ENCODE assay signal across 8 mouse cellular contexts in genomic region chr5:129725774-129726392, GRCm38 (mm10). TPM values are rescaled to one million over a fixed set of nuclear protein-coding genes. Genes with fewer than 3 reads are reported as not detected.
DNase-seq lines count a peak whose midpoint lies in the region; ATAC-seq and TF ChIP-seq lines count a peak whose summit lies in the region.

No protein-coding gene starts in this region.

- peak overlapping the region; percentile 82 for H3K4me3 ChIP-seq in heart, adult 2 months
- H3K4me3 ChIP-seq in heart, embryonic 11.5 days (ENCODE audit: low read depth, low read length) = peak overlapping the region; percentile 83
- H3K4me3 ChIP-seq in limb, embryonic 10.5 days = peak overlapping the region; percentile 96
- peak overlapping the region; percentile 87 for H3K4me3 ChIP-seq in neural tube, embryonic 13.5 days

- peaks cover 2% of the 10 kb centered on the region for H3K36me3 ChIP-seq in heart, adult 2 months (ENCODE audit: control insufficient read depth, insufficient read depth, low read length)
- H3K36me3 ChIP-seq in heart, embryonic 11.5 days (ENCODE audit: control insufficient read depth, insufficient read depth, low read length) = no peaks in the 10 kb centered on the region
- peaks cover under 1% of the 10 kb centered on the region; the same call in 1 of the 2 replicates for H3K36me3 ChIP-seq in limb, embryonic 10.5 days
- no peaks in the 10 kb centered on the region for H3K36me3 ChIP-seq in neural tube, embryonic 13.5 days

- no peak for TF ChIP-seq POLR2A in heart, adult 2 months (IDR thresholded peaks at IDR 0.05; ENCODE audit: insufficient read depth, low read depth, low read length)

- no peaks in the 10 kb centered on the region for H3K27me3 ChIP-seq in heart, adult 2 months (ENCODE audit: control insufficient read depth, insufficient read depth, low read length)
- no peaks in the 10 kb centered on the region for H3K27me3 ChIP-seq in heart, embryonic 11.5 days (ENCODE audit: control insufficient read depth, insufficient read depth, low read length)
- no peaks in the 10 kb centered on the region for H3K27me3 ChIP-seq in limb, embryonic 10.5 days (ENCODE audit: low read depth, poor library complexity, severe bottlenecking)
- no peaks in the 10 kb centered on the region for H3K27me3 ChIP-seq in neural tube, embryonic 13.5 days

- 0 out of 2 replicates have a peak, but pooled peaks cover 1% of the 10 kb centered on the region for H3K79me2 ChIP-seq in heart, adult 2 months (replicated peaks; ENCODE audit: control insufficient read depth, insufficient read depth, low read length)

- H3K4me1 ChIP-seq in heart, adult 2 months (ENCODE audit: control insufficient read depth, insufficient read depth, low read length) = peaks cover 8% of the 10 kb centered on the region
- H3K4me1 ChIP-seq in heart, embryonic 11.5 days (ENCODE audit: control insufficient read depth, insufficient read depth, low read length) = peaks cover 42% of the 10 kb centered on the region
- H3K4me1 ChIP-seq in limb, embryonic 10.5 days = peaks cover 26% of the 10 kb centered on the region
- peaks cover 39% of the 10 kb centered on the region for H3K4me1 ChIP-seq in neural tube, embryonic 13.5 days (replicated peaks)

- TF ChIP-seq CTCF in heart, adult 2 months (IDR thresholded peaks at IDR 0.05) = no peak

- H3K9ac ChIP-seq in heart, adult 2 months (ENCODE audit: low read depth, low read length) = peak overlapping the region; percentile 94
- peak overlapping the region; percentile 97 for H3K9ac ChIP-seq in heart, embryonic 11.5 days (ENCODE audit: low read depth, low read length)
- H3K9ac ChIP-seq in neural tube, embryonic 13.5 days = peak overlapping the region; percentile 98

- H3K4me2 ChIP-seq in heart, embryonic 11.5 days = peak overlapping the region; percentile 70
- peak overlapping the region; percentile 61 for H3K4me2 ChIP-seq in neural tube, embryonic 13.5 days

- H3K27ac ChIP-seq in heart, adult 2 months = peak overlapping the region; percentile 96
- H3K27ac ChIP-seq in heart, embryonic 11.5 days (ENCODE audit: low read depth, low read length) = peak overlapping the region; percentile 99
- H3K27ac ChIP-seq in limb, embryonic 10.5 days = peak overlapping the region; percentile 99
- no peak overlapping the region for H3K27ac ChIP-seq in neural tube, embryonic 13.5 days (replicated peaks)

- TF ChIP-seq EP300 in heart, adult 2 months (IDR thresholded peaks at IDR 0.05; ENCODE audit: insufficient read depth, low read depth, low read length) = no peak

- ATAC-seq in heart, embryonic 11.5 days (replicated peaks; ENCODE audit: insufficient number of reproducible peaks, low FRiP score, low TSS enrichment) = no peak
- no peak for ATAC-seq in neural tube, embryonic 13.5 days (ENCODE audit: low read depth)

- peak in 1 of 2 experiments; percentile 15 for DNase-seq in heart, adult 2 months
- DNase-seq in heart, adult 8-10 months (ENCODE audit: low spot score) = no peak
- DNase-seq in R1 (ENCODE audit: low read depth, low spot score) = peak; percentile 25
- DNase-seq in limb, embryonic 10.5 days (ENCODE audit: low spot score) = peak; percentile 38
- no peak for DNase-seq in layer of hippocampus, adult 9-10 months (ENCODE audit: low spot score)
- DNase-seq in frontal cortex, postnatal 10 days (ENCODE audit: low spot score in 2 of 2) = no peak

- intact Hi-C loops in heart, adult 2 months (cut with DNase I) = loop anchor here (2.0 to 10.0 kb wide), 2 partner anchors 53 to 221 kb away; partner anchors contain the start of gene Sfswap

- no peaks in the 10 kb centered on the region for H3K9me3 ChIP-seq in heart, embryonic 11.5 days (replicated peaks; ENCODE audit: control insufficient read depth, low read length)
- H3K9me3 ChIP-seq in limb, embryonic 10.5 days (replicated peaks) = no peaks in the 10 kb centered on the region
- H3K9me3 ChIP-seq in neural tube, embryonic 13.5 days = no peaks in the 10 kb centered on the region

- 16% methylated on average over 7 of the region's 7 CpGs for WGBS in heart, adult 2 months
- WGBS in heart, embryonic 11.5 days (ENCODE audit: insufficient replicate concordance) = 13% methylated on average over 7 of the region's 7 CpGs
- 25% methylated on average over 7 of the region's 7 CpGs for WGBS in limb, embryonic 10.5 days
- 19% methylated on average over 7 of the region's 7 CpGs for WGBS in neural tube, embryonic 13.5 days

RNA-seq across cellular contexts. Expression of gene Nipsnap2, which starts 1.0 kb away (rescaled TPM):
- 100 to 1,000 TPM; 785 to 948 TPM for total RNA-seq in heart, adult 2 months (2021)
- 462 and 670 TPM in 2 replicates for polyA plus RNA-seq in heart, adult 2 months (2012; rRNA removed)
- 1,000 to 10,000 TPM in 2 of 4 experiments, 100 to 1,000 TPM in 2; 969 to 1,032 (median 999) TPM for total RNA-seq in heart, adult 8-10 months (2022)
- polyA plus RNA-seq in heart, embryonic 11.5 days (2014; fragmentation: Nextera tagmentation; extraction: Ambion mirVana) = 233 and 237 TPM in 2 replicates
- polyA plus RNA-seq in limb, embryonic 10.5 days (2016; fragmentation: Nextera tagmentation; extraction: Ambion mirVana) = 59.6 and 75.0 TPM in 2 replicates
- polyA plus RNA-seq in neural tube, embryonic 13.5 days (2015; fragmentation: Nextera tagmentation; extraction: Ambion mirVana) = 86.6 and 91.8 TPM in 2 replicates

RNA-seq across cellular contexts. Expression of gene Mrps17, which starts 10.6 kb away (rescaled TPM):
- total RNA-seq in heart, adult 2 months (2021) = 10 to 100 TPM; 76.8 to 86.4 TPM
- polyA plus RNA-seq in heart, adult 2 months (2012; rRNA removed) = 107 and 130 TPM in 2 replicates
- total RNA-seq in heart, adult 8-10 months (2022) = 10 to 100 TPM; 86.3 to 98.9 (median 90.7) TPM
- 167 and 169 TPM in 2 replicates for polyA plus RNA-seq in heart, embryonic 11.5 days (2014; fragmentation: Nextera tagmentation; extraction: Ambion mirVana)
- polyA plus RNA-seq in limb, embryonic 10.5 days (2016; fragmentation: Nextera tagmentation; extraction: Ambion mirVana) = 187 and 191 TPM in 2 replicates
- polyA plus RNA-seq in neural tube, embryonic 13.5 days (2015; fragmentation: Nextera tagmentation; extraction: Ambion mirVana) = 164 and 178 TPM in 2 replicates

RNA-seq across cellular contexts. Expression of gene Sept14, which starts 17.6 kb away (rescaled TPM):
- total RNA-seq in heart, adult 2 months (2021) = not detected
- not detected in 2 replicates for polyA plus RNA-seq in heart, adult 2 months (2012; rRNA removed)
- not detected for total RNA-seq in heart, adult 8-10 months (2022)
- not detected in 2 replicates for polyA plus RNA-seq in heart, embryonic 11.5 days (2014; fragmentation: Nextera tagmentation; extraction: Ambion mirVana)
- not detected in 2 replicates for polyA plus RNA-seq in limb, embryonic 10.5 days (2016; fragmentation: Nextera tagmentation; extraction: Ambion mirVana)
- polyA plus RNA-seq in neural tube, embryonic 13.5 days (2015; fragmentation: Nextera tagmentation; extraction: Ambion mirVana) = not detected in 2 replicates

RNA-seq across cellular contexts. Expression of gene Zfp11, which starts 56.0 kb away (rescaled TPM):
- total RNA-seq in heart, adult 2 months (2021) = 1 to 10 TPM; 2.5 to 3.1 TPM
- 1.7 and 4.0 TPM in 2 replicates for polyA plus RNA-seq in heart, adult 2 months (2012; rRNA removed)
- total RNA-seq in heart, adult 8-10 months (2022) = 1 to 10 TPM; 2.9 to 3.9 (median 3.1) TPM
- polyA plus RNA-seq in heart, embryonic 11.5 days (2014; fragmentation: Nextera tagmentation; extraction: Ambion mirVana) = 3.4 and 3.7 TPM in 2 replicates
- polyA plus RNA-seq in limb, embryonic 10.5 days (2016; fragmentation: Nextera tagmentation; extraction: Ambion mirVana) = 5.9 and 7.0 TPM in 2 replicates
- polyA plus RNA-seq in neural tube, embryonic 13.5 days (2015; fragmentation: Nextera tagmentation; extraction: Ambion mirVana) = 7.5 and 8.7 TPM in 2 replicates

Comparison
In these comparisons a context has a peak if more than half of its experiments do, and no peak if none do; other contexts are left out.
1. DNase-seq: peak in R1 (single experiment) and limb, embryonic 10.5 days (single experiment); none in heart, adult 8-10 months (single experiment), layer of hippocampus, adult 9-10 months (single experiment) and frontal cortex, postnatal 10 days (0 of 2).
2. Peak in every context shown above with its lines, with median percentiles within 50 percentile points of each other: H3K4me3 ChIP-seq and H3K9ac ChIP-seq.